Mouse (Mus musculus) monocyte, adult 5-6 weeks (primary cell): ENCODE measurements around the gene Stac3. TPM values are rescaled to one million over a fixed set of nuclear protein-coding genes. Genes with fewer than 3 reads are reported as not detected.

ENCODE experiments used
- ATAC-seq: fragments of 153-309, 156-312 bp; replicated peaks from 2 replicates; pipeline ENCODE4 v1.8.0; 2017; ENCODE audit warnings: mild to moderate bottlenecking; ENCODE audit not compliant: low TSS enrichment, insufficient number of reproducible peaks, severe bottlenecking, poor library complexity, low FRiP score
- total RNA-seq: library from RNA; stranded (forward); fragments of 200-1000, 200-491, 200-594 nt; gene quantifications from 3 replicates; pipeline ENCODE4 v1.2.3, GENCODE M21; 2017

Stac3 gene
- total RNA-seq, 1 experiment from 2014 or later = 9.8 TPM

- ATAC-seq = no peak
Measured at GRCm38 (mm10) chr10:127543916-127544315, 42.4 kb downstream of the Stac3 start.

GRCm38 (mm10) chr10:127544375-127544774, 42.9 kb downstream of the Stac3 start:
- no peak for ATAC-seq

- ATAC-seq = no peak
Measured at GRCm38 (mm10) chr10:127546505-127546904, 45.0 kb downstream of the Stac3 start.

- no peak for ATAC-seq
Measured at GRCm38 (mm10) chr10:127548236-127548635, 46.8 kb downstream of the Stac3 start.

GRCm38 (mm10) chr10:127549892-127550291, 48.4 kb downstream of the Stac3 start:
- ATAC-seq = no peak

- 0 out of 2 replicates have a peak, but pooled peaks have one; percentile 20 for ATAC-seq
Measured at GRCm38 (mm10) chr10:127555703-127556102, 54.2 kb downstream of the Stac3 start.

GRCm38 (mm10) chr10:127557397-127557796, 55.9 kb downstream of the Stac3 start:
- no peak for ATAC-seq

Other genes with a start within 250 kb of the Stac3 start
- 0.19 to 0.48 TPM in 2 of 3 replicates, not detected in the other for gene Kif5a, start 238.3 kb upstream of the Stac3 start, total RNA-seq
- 89.0 to 104 TPM (median 92.1 TPM) in 3 replicates for gene Dctn2, start 235.3 kb upstream of the Stac3 start, total RNA-seq
- gene Mbd6, start 212.7 kb upstream of the Stac3 start, total RNA-seq = 4.2 to 15.5 TPM (median 12.1 TPM) in 3 replicates
- 56.6 to 72.2 TPM (median 64.5 TPM) in 3 replicates for gene Mars, start 189.9 kb upstream of the Stac3 start, total RNA-seq
- 101 to 125 TPM (median 109 TPM) in 3 replicates for gene Arhgap9, start 179.7 kb upstream of the Stac3 start, total RNA-seq
- gene Gli1, start 159.7 kb upstream of the Stac3 start, total RNA-seq = not detected in 3 replicates
- not detected in 3 replicates for gene Inhbe, start 147.3 kb upstream of the Stac3 start, total RNA-seq
- not detected in 3 replicates for gene Inhbc, start 131.3 kb upstream of the Stac3 start, total RNA-seq
- gene R3hdm2, start 121.4 kb upstream of the Stac3 start, total RNA-seq = 32.1 to 81.2 TPM (median 33.7 TPM) in 3 replicates
- gene Ndufa4l2, start 13.3 kb downstream of the Stac3 start, total RNA-seq = not detected in 3 replicates
- gene Shmt2, start 20.8 kb downstream of the Stac3 start, total RNA-seq = 7.9 to 28.8 TPM (median 11.5 TPM) in 3 replicates
- gene Nxph4, start 32.9 kb downstream of the Stac3 start, total RNA-seq = not detected in 3 replicates
- 147 to 219 TPM (median 171 TPM) in 3 replicates for gene Lrp1, start 119.5 kb downstream of the Stac3 start, total RNA-seq
- 171 to 211 TPM (median 204 TPM) in 3 replicates for gene Stat6, start 141.3 kb downstream of the Stac3 start, total RNA-seq
- gene Nemp1, start 165.2 kb downstream of the Stac3 start, total RNA-seq = 16.1 to 28.4 TPM (median 17.2 TPM) in 3 replicates
- 12.6 to 35.9 TPM (median 17.8 TPM) in 3 replicates for gene Nab2, start 166.9 kb downstream of the Stac3 start, total RNA-seq
- gene Myo1a, start 203.5 kb downstream of the Stac3 start, total RNA-seq = 1.6 TPM in 1 of 3 replicates, not detected in the others
- not detected in 3 replicates for gene Tac2, start 222.8 kb downstream of the Stac3 start, total RNA-seq
- gene Zbtb39, start 237.9 kb downstream of the Stac3 start, total RNA-seq = 4.8 to 9.7 TPM (median 6.3 TPM) in 3 replicates